17 mouse cellular contexts compared by ENCODE assay signal in the genomic region with DNA sequence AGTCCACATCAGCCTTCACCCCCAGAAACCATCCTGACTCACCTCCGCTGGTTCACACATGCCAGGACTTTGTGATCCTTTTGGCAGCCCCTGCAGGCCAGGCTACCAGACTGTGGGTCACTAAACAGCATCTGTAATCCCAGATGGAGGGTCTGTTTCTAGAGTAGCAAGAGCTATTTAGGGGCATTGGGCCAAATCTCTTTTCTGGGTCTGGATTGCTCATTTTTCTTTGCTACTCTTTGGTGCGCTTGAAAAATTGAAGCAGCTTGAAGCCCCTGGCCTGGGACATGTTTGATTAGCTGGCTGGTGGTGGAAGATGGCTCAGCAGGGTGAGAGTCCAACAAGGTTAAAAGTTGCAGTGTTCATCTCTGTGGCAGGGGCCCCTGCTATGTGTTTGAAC.
"Had no signal": no experiment of that assay in that cellular context is flagged by ENCODE, and none has a peak within 500 bp of the region (broad histone marks: within the 10 kb centered on the region; RNA-seq: fewer than 3 reads in every experiment).

No protein-coding gene starts in this region.

- H3K36me3 ChIP-seq: kidney, embryonic 15.5 days; liver, embryonic 13.5 days; midbrain, embryonic 10.5 days; midbrain, embryonic 13.5 days; neural tube, embryonic 12.5 days had no signal

- H3K4me2 ChIP-seq: kidney, embryonic 15.5 days; liver, embryonic 13.5 days; midbrain, embryonic 13.5 days; neural tube, embryonic 12.5 days had no signal

- ATAC-seq: midbrain, embryonic 16.5 days had no signal

- H3K4me1 ChIP-seq: kidney, embryonic 15.5 days; liver, embryonic 13.5 days; megakaryocyte, embryonic 14.5 days; midbrain, embryonic 10.5 days; midbrain, embryonic 13.5 days; neural tube, embryonic 12.5 days had no signal

- H3K27me3 ChIP-seq: kidney, embryonic 15.5 days; liver, embryonic 13.5 days; megakaryocyte, embryonic 14.5 days; midbrain, embryonic 13.5 days; neural tube, embryonic 12.5 days had no signal

- H3K27ac ChIP-seq: kidney, embryonic 15.5 days; left cerebral cortex, adult 2 months; liver, embryonic 13.5 days; midbrain, embryonic 10.5 days; midbrain, embryonic 13.5 days; neural tube, embryonic 12.5 days had no signal

- H3K9me3 ChIP-seq: kidney, embryonic 15.5 days; liver, embryonic 13.5 days; midbrain, embryonic 10.5 days; midbrain, embryonic 13.5 days; neural tube, embryonic 12.5 days had no signal

- DNase-seq: kidney, postnatal 10 days; kidney, postnatal 36 days; layer of hippocampus, postnatal 36 days; liver, embryonic 13.5 days; lung, adult 2 months; lung, postnatal 10 days; lung, postnatal 36 days; thymus, adult 18-20 months; thymus, postnatal 36 days had no signal

- H3K9ac ChIP-seq: kidney, embryonic 15.5 days; liver, embryonic 13.5 days; midbrain, embryonic 13.5 days; neural tube, embryonic 12.5 days had no signal

- H3K4me3 ChIP-seq: kidney, embryonic 15.5 days; left cerebral cortex, adult 2 months; liver, embryonic 13.5 days; megakaryocyte, embryonic 14.5 days; midbrain, embryonic 10.5 days; midbrain, embryonic 13.5 days; myocyte; neural tube, embryonic 12.5 days had no signal
